Mouse (Mus musculus): ENCODE data around the gene Gclc.

Gclc gene

DNA sequence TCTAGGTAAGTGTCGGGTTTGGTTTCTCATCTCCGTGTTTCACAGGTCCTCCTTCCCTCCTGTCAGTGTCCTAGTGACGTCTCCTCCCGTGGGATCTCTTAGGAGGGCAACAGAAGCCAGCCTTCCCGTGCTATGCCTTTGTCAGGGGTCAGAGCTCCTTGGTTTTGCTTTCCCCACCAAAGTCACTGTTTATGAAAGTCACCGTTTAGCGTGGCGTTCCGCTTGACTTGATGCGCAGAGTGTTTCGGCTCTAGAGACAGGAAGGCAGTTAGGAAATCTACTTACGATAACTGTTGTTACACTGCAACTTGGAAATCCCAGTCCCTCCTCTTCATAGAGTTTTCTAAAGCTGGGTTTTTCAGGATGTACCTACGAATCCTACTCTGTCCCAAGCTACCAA, 28.7 kb downstream of the Gclc start:
- no peak for DNase-seq (ENCODE audit: low spot score in 2 of 2)

DNA sequence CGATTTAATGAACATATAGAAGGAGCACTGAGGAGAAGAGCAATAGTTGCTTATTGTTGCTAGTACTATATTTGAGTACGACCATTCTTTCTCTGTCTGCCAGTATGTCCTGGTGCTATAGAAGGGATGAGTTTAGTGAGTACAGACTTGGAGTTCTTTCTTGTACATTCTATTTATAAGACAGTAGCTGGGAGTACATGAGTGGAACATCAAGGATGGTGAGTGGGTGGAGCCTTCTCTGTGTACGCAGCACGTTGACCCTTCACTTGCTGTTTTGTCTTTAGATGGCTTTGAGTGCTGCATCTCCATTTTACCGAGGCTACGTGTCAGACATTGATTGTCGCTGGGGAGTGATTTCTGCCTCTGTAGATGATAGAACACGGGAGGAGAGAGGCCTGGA, 31.1 kb downstream of the Gclc start:
- DNase-seq (ENCODE audit: low spot score in 2 of 2), result no peak

DNA sequence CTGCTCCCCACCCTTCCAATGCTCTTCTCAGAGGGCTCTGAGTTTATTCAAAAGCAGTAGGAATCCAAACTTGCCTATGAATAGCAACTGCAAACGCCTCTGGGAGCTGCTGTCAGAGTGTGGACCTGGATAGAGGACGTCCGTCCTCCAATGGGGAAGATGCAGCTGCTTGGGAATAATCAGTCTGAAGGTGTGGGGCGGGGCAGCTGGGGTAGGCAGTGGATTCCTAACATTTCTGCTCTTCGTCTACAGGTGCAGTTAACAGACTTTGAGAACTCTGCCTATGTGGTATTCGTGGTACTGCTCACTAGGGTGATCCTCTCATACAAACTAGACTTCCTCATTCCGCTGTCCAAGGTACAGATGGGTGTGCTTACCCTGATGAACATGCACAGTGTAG, 33.6 kb downstream of the Gclc start:
- DNase-seq (ENCODE audit: low spot score in 2 of 2), result no peak

DNA sequence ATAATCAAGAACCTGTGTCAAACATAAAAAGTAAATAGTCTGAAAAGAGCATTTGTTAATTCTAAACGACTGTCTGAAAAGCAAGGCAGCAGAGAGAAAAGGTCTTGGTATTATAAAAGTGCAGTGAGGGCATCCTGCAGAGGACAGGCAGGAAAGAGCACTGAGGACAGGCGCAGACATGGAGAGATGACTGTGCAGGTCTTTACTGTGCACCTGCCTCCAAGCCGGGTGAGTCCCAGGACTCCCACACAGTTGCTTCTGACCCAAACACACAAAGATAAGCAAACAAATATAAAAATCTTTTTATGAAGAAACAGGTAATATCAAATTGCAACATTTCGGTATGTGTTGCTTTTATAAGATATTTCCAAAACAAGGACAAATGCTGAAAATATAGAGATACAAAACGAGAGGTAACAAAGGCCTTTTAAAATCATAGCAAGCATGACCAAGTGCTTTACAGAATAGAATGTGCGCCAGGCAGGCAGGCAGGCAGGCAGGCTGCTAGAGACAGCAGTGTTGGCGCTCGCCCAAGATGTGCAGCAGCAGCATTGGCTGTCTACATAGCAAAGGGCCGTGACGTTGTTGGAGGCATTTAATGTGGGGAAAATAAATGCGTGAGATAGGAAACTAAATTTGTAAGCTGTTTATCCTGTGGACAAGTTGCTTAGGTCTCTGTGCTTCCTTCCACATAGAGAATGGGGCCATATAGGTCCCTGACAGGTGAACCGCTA, 35.4 kb downstream of the Gclc start:
- no peak for DNase-seq (ENCODE audit: low spot score in 2 of 2)

DNA sequence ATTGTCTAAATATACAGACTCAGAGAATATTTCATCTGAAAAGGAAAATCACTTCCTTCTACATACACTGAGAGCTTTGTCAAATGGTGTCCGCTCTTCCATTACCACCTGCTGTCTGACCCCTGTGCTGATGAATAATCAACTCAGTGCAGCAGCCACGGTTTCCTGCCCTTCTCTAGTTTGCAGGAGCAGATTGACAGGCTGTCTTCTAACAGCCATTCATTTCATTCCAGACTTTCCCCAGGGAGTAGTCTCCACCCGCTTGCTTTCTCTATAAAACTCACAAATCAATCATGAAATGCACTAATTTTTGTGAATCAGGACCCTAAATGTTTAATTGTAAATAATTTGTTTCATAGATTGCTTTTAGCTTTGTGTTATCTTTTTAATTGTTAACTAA, 39.5 kb downstream of the Gclc start:
- no peak for DNase-seq (ENCODE audit: low spot score in 2 of 2)

DNA sequence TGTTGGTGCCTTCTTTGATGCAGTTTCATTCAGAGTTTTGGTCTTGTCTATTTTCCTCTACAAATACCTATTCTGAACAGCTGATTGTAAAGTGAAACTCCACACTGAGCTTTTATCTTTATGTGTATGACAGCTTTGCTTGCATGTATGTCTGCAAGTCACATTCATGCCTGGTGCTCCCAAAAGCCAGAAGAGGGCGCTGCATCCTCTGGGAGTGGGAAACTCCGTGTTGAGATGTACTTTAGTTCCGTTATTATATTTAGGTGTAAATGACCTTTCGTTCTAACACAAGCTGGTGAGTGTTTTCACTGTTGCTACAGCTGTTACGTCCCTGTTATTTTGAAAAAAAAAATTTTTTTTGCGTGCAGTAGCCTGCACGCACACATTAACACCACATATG, 48.1 kb downstream of the Gclc start:
- DNase-seq (ENCODE audit: low spot score in 2 of 2), result peak in 1 of 2 experiments; percentile 12

DNA sequence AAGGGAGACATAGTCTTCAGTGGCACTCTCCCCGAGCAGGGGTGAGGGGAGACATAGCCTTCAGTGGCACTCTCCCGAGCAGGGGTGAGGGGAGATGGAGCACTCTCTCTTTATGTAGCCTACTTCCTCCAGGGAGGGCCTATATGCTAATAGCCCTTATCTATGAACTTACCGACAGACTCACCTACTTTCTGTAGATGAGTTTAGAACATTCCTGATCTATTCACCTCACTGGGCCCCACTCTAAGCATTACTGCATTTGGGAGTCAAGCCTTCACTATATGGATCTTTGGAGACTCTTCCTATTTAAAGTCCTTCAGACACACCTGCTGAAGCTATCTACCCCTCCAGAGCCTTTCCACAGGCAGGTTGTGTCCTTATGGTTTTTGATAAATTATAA, 52.1 kb downstream of the Gclc start:
- DNase-seq (ENCODE audit: low spot score in 2 of 2), result no peak

DNA sequence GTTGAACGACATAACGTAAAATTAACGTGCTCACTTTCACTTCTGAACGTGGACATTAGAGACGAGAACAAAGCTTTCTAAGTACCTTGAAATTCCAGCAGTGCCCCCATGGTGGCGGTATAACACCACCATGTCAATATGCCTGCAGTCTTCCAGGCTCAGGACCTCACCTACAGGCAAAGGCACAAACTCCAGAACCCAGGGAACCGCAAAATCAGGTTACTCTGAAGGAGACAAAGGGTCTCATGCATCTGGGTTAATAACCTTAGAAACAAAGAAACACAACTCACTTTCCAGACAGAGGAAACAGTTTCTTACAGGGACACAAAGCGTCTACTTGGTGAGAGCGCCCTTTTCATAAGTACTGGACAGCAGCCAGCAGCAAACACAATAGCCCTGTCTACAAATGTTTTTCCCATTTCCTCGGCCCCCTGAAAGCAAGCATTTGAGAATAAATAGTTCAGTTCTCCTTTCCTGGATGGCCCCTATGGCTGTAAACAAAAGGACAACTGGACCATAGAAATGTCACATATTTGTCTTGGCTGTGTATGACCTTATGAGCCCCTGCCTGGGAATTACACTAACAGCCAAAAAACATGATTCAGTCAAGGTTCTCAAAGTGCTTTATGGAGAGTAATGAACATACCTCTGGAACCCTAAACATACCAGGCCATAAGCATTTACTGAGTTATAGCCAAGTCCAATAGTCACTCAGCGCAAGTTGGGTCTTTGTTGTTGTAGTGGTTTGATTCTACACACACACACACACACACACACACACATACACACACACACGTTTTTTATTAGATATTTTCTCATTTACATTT, 52.7 kb downstream of the Gclc start:
- peak; percentile 54 to 71 for DNase-seq (ENCODE audit: low spot score in 2 of 2)

DNA sequence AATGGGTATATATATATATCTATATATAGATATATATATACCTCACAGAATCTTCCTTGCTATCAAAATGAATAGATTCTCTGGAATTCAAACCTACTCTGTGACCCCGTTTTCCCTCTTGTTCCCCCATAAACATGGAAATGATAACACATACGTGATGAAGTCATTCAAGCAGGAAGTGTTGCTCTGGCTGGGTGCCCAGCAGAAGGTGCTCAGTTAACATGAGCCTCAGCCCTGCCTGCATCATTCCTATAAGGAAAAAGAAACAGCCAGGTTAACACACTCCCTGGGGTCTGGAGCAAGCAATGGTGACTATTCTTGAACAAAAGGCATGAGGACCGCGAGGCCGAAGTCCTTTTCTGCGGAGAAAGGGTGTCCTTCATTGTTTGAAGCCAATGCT, 54.1 kb downstream of the Gclc start:
- DNase-seq (ENCODE audit: low spot score in 2 of 2), result no peak

DNA sequence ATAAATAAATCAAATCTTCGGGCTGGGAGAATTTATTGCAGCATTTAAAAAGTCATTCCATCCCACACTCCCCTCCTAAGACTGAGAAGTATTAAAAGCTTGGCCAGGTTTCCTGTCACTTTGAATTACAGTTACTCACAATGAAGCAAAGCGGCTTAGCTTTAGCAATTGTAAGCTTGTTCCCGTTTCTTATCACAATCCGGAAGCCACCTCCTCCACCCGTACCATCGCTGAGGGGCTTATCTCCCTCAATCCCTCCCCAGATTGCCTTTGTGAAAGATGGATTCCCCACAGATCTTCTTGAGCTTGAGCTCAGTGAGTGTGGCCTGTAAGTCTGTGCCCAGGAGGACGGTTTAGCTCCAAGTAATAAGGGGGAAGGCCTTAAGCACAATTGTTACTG, 64.5 kb downstream of the Gclc start:
- DNase-seq (ENCODE audit: low spot score in 2 of 2), result no peak

DNA sequence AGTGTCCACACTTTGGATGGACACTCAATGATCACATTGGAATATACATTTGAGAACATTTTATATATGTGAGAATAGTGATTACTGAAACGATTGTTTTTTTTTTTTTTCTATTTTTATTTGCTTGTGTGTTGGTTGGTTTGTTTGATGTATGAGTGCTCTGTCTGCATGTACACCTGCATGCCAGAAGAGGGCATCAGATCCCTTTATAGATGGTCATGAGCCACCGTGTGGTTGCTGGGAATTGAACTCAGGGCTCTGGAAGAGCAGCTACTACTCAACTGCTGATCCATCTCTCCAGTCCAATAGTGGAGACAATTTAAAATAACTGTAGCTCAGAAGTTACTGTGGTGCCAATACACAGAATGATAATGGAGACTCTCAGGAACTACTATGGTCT, 65.0 kb downstream of the Gclc start:
- no peak for DNase-seq (ENCODE audit: low spot score in 2 of 2)

DNA sequence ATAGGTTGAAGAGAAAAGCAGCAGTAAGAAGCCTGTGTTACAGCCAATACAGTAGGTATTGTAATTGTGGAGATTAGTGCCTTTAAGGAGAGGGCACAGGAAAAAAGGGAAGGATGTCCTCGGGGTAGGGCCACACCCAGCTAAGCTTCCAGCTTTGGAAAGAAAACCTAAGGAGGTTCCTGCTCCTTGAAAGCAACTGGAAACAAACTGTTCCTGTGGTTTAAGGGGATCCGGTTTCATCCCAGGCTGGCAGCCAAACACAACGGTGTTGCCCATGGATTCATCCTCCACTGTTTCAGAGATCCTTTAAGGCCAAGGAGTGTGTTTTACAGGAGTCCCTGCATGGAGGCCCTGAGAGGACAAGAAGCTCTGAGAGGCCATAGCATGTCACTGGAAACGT, 66.5 kb downstream of the Gclc start:
- DNase-seq (ENCODE audit: low spot score in 2 of 2), result no peak

DNA sequence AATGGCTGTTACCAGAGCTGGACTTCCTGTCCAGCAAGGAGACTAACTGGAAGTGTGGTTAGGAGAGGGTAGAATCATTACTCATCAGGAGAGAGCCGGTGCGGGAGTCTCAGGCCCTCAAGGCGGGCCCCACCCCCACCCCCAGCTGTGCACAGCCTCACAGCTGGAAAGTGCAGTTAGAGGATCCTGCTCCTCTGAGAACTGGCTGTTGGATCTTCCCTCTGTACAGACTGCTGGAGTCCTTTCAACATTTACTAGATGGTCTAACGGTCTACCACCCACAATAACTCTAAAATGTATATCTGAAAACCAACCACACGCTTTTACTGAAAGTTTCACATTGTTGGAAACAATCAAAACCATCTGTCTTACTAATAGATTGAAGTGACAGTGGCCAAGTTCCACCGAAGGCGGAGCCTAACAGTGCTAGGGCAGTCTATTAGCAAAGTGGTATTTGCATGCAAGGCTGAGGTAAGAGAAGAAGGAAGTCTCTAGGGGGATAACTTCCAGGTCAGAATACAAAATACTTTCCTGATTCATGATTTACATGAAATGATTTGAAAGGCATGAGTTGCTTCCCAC, 71.1 kb downstream of the Gclc start:
- DNase-seq (ENCODE audit: low spot score in 2 of 2), result no peak

DNA sequence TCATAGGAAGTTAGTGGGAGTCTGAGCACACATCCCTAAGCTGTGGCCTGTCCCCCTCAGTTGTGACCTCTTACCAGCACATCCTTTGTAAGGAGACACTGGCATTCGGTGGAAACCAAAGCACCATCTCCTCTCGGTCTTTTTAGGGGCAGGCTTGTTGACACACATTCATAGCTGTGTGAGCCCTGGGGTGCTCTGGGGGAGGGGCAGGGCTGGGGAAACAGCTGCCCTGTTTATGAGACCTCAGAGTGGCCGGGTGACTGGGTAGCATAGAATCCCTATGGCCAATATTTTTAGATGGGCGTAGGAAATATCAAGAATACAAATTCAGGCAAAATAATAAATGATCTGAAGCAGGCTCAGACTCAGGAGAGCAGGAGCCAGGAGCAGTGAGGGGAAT, 71.9 kb downstream of the Gclc start:
- no peak for DNase-seq (ENCODE audit: low spot score in 2 of 2)

DNA sequence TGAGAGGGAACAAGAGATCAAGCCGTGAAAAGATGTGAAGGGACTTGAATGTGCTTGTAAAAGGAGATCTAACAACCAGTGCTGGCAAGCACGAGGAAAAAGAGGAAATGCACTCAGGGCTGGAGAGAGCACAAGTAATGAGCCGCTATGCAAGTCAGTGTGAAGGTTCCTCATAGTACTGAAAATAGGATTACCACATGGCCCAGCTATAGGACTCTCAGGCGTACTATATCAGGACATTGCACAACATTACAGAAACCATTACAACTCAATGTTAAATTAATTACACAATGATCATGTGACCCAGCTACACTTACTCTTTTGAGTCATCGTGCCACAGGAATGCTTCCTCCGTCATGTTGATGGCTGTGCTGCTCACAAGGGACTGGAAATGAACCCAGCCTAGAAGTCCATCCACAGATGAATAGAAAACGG, 74.2 kb downstream of the Gclc start:
- DNase-seq (ENCODE audit: low spot score in 2 of 2), result no peak

DNA sequence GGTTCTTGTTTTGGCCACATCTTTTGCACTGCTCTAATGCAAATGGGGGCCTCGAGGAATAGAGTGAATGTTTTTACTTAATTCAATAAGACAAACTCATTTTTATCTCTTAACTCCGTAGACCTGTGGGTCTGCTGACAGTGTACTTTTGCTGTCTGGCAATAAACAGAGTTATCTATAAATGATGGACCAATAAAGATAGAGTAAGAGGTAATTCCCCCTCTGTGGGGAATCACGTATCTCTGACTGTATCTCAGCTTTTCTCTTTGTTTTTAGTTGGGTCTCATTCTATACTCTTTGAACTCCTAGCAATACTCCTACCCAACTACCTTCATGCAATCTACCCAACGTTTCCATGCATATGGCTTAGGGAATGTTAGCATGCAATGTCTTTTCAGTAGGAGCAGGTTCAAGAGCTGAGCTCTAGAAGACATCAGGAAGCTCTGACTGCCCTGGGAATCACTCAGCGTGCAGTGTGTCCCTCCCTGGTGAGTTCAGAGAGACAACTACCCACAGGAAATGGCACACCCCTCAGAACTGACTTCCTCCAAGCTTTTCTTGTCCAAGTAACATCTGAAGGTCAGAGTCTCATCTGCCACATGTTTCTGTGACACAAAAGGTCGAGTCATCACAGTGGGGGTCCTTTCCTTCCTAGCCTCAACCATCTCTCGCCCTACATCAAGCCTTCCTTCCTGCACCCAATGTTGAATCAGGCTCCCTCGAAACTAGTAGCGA, 80.1 kb downstream of the Gclc start:
- no peak for DNase-seq (ENCODE audit: low spot score in 2 of 2)

DNA sequence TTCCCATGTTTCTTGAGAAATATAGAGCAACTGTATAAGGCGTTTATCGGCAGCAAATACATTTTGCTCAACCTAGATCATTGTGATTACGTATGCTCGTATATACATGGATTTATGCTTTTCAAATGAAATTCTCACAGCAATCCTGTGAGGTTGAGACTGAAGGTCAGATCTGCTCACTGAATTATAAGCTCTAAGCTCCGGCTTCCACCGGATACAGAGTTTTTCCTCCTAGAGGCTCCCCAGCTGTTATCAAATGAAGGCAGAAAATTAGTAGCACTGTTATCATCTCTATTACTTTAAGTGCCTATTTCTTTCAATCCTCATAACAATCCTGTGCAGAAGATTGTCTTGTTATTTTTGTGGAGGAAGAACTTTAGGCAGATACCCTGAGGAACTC, 80.8 kb downstream of the Gclc start:
- no peak for DNase-seq (ENCODE audit: low spot score in 2 of 2)

DNA sequence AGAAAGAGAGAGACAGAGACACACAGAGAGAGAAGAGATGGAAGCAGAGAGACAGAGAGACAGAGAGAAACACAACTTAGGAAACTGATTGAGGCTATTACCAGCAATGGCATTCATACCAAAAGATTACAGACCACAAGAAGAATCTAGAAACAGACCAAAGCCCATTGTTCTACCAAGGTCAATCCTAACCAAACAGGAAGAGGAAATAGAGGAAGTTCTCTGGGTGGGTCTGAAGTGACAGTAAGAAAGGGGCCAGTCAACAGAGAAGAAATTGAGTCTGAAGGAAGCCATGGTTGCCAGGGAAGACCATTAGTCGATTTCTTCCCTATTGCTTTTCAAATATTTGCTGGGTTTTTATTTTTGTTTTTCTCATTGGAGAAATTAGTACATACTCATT, 81.4 kb downstream of the Gclc start:
- DNase-seq (ENCODE audit: low spot score in 2 of 2), result no peak

DNA sequence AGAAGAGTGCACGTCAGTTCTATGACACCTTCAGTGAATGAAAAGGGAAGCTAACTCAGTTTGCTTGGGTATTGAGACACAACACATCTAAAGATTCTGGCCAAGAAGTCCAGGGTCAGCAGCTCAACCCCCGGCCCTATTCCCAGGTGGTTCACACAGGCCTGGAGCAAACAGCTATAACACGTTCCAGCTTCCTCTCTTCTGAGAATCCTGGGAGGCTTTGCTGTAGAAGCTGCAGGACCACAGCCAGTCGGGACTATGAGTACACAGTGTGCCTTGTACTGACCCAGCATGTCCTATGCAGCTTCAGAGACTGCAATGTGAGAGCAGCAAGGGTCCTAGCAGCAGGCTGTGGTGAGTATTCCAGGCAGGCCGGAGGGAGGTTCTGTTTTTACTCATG, 84.3 kb downstream of the Gclc start:
- no peak for DNase-seq (ENCODE audit: low spot score in 2 of 2)
